Mouse (Mus musculus): ENCODE measurements around the gene Gtf2a1l. TPM values are rescaled to one million over a fixed set of nuclear protein-coding genes. Genes with fewer than 3 reads are reported as not detected.

The Gtf2a1l gene
- polyA plus RNA-seq, 2 experiments, result 0.05 to 0.15 TPM

DNA sequence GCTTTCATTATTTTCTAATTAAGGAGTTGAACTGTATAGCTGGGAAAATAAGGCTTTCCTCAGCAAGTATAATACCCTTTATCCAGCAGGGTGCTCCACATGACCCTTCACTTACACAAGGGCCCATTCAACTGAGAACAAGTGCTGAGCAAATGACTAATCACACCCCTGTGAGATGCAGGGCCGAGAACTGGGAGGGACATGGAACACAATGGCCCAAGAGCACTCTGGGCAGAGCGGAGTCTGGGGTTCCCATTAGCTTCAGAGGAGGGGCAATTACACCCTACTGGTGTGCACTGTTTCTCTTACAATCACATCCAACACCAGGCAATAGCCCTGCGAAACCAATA, 95.7 kb downstream of the Gtf2a1l start:
- H3K36me3 ChIP-seq (ENCODE audit: control insufficient read depth, insufficient read depth, low read length), result no peaks in the 10 kb centered on the region
- DNase-seq (ENCODE audit: low spot score) (no peak), ATAC-seq (ENCODE audit: low FRiP score, low read depth) (peak; percentile 26; the same call in 1 of the 2 replicates)
- no peak overlapping the region for H3K4me2 ChIP-seq (replicated peaks; ENCODE audit: low read depth, low read length, severe bottlenecking)
- no peak overlapping the region for H3K4me3 ChIP-seq (replicated peaks; ENCODE audit: low read length)
- no peaks in the 10 kb centered on the region for H3K27me3 ChIP-seq (ENCODE audit: control insufficient read depth, insufficient read depth, low read length)
- no peaks in the 10 kb centered on the region for H3K9me3 ChIP-seq (ENCODE audit: control insufficient read depth, low read length)
- 58% methylated on average over 3 of the region's 3 CpGs for WGBS
- no peak overlapping the region for H3K27ac ChIP-seq (replicated peaks; ENCODE audit: low read depth, low read length)
- TF ChIP-seq POLR2A (IDR thresholded peaks at IDR 0.05; ENCODE audit: borderline replicate concordance, extremely low read depth, insufficient read depth, insufficient read length), result no peak
- no peaks in the 10 kb centered on the region for H3K4me1 ChIP-seq (ENCODE audit: control insufficient read depth, insufficient read depth, low read length)
- no peak overlapping the region for H3K9ac ChIP-seq (ENCODE audit: low read depth, low read length, severe bottlenecking)

Other genes starting within 250 kb of the Gtf2a1l start
- 7.6 and 8.6 TPM in 2 replicates for gene Foxn2, start 227.9 kb upstream of the Gtf2a1l start, polyA plus RNA-seq (2012; rRNA removed)
- 11.6 and 12.6 TPM in 2 replicates for gene Foxn2, start 227.9 kb upstream of the Gtf2a1l start, polyA plus RNA-seq (2014; fragmentation: Nextera tagmentation; extraction: Ambion mirVana)
- gene Ppp1r21, start 138.5 kb upstream of the Gtf2a1l start, polyA plus RNA-seq (2012; rRNA removed), result 35.7 and 36.3 TPM in 2 replicates
- 25.1 and 26.6 TPM in 2 replicates for gene Ppp1r21, start 138.5 kb upstream of the Gtf2a1l start, polyA plus RNA-seq (2014; fragmentation: Nextera tagmentation; extraction: Ambion mirVana)
- 34.8 and 34.9 TPM in 2 replicates for gene Ston1, start 71.0 kb upstream of the Gtf2a1l start, polyA plus RNA-seq (2012; rRNA removed)
- 11.3 and 16.2 TPM in 2 replicates for gene Ston1, start 71.0 kb upstream of the Gtf2a1l start, polyA plus RNA-seq (2014; fragmentation: Nextera tagmentation; extraction: Ambion mirVana)
- 0.23 and 0.49 TPM in 2 replicates for gene Lhcgr, start 123.3 kb downstream of the Gtf2a1l start, polyA plus RNA-seq (2012; rRNA removed)
- 0.19 TPM in 2 replicates for gene Lhcgr, start 123.3 kb downstream of the Gtf2a1l start, polyA plus RNA-seq (2014; fragmentation: Nextera tagmentation; extraction: Ambion mirVana)